Mouse (Mus musculus) midbrain, embryonic 16.5 days (tissue): ENCODE data around the gene Gm20388. TPM values are rescaled to one million over a fixed set of nuclear protein-coding genes. Genes with fewer than 3 reads are reported as not detected.

Experiments used
- ATAC-seq: fragments of 200-750 bp; cut with Nextera tagmentation; 2 replicates; pipeline ENCODE4 v1.8.0; 2017; ENCODE audit warnings: moderate TSS enrichment
- H3K27ac ChIP-seq: fragments of 300-500 bp; sonication (generic); 2 replicates; pipeline ENCODE4 v1.5.1; 2014; ENCODE audit warnings: mild to moderate bottlenecking, low read length, mixed read lengths
- H3K27me3 ChIP-seq: fragments of 300-500 bp; sonication (generic); 2 replicates; pipeline ENCODE4 v1.6.1; 2014; ENCODE audit warnings: low read depth, low read length, mixed read lengths; ENCODE audit not compliant: control insufficient read depth, insufficient read depth
- H3K36me3 ChIP-seq: fragments of 300-500 bp; sonication (generic); 2 replicates; pipeline ENCODE4 v1.6.1; 2014; ENCODE audit warnings: mild to moderate bottlenecking, low read length, moderate library complexity, mixed read lengths; ENCODE audit not compliant: control insufficient read depth, insufficient read depth
- H3K4me1 ChIP-seq: fragments of 300-500 bp; sonication (generic); 2 replicates; pipeline ENCODE4 v1.6.1; 2014; ENCODE audit warnings: mild to moderate bottlenecking, low read length, mixed read lengths; ENCODE audit not compliant: control insufficient read depth, insufficient read depth
- H3K4me2 ChIP-seq: fragments of 300-500 bp; sonication (generic); 2 replicates; pipeline ENCODE4 v1.6.1; 2014; ENCODE audit warnings: mild to moderate bottlenecking, low read length, mixed read lengths
- H3K4me3 ChIP-seq: fragments of 300-500 bp; sonication (generic); 2 replicates; pipeline ENCODE4 v1.5.1; 2014; ENCODE audit warnings: low read depth, mild to moderate bottlenecking, low read length, moderate library complexity, mixed read lengths
- H3K9ac ChIP-seq: fragments of 300-500 bp; sonication (generic); 2 replicates; pipeline ENCODE4 v1.6.1; 2014; ENCODE audit warnings: low read depth, low read length, mixed read lengths
- H3K9me3 ChIP-seq: fragments of 300-500 bp; sonication (generic); replicated peaks from 2 replicates; pipeline ENCODE4 v1.6.1; 2014; ENCODE audit warnings: mild to moderate bottlenecking, low read length, mixed read lengths; ENCODE audit not compliant: control insufficient read depth, poor library complexity, severe bottlenecking
- WGBS: fragments of 180-500 bp; shearing (Covaris S2); extraction: QIAGEN DNeasy Blood & Tissue Kit; methylation state at CpG from one replicate; pipeline ENCODE4 v1.1.7; 2014; 5-methylcytosine and 5-hydroxymethylcytosine counted together
- polyA plus RNA-seq: library from polyadenylated mRNA; unstranded; fragments of >200 nt; fragmentation: Nextera tagmentation; extraction: Ambion mirVana; gene quantifications from 2 replicates; pipeline ENCODE4 v1.2.1, GENCODE M21; 2015

Gm20388 gene
- polyA plus RNA-seq, 1 experiment from 2014 or later: 7.5 TPM

GRCm38 (mm10) chr8:120249800-120250336 lies 339.2 kb downstream of the Gm20388 start:
- Histone ChIP-seq H3K27me3 (no peaks in the 10 kb centered on the region), H3K36me3 (no peaks in the 10 kb centered on the region), H3K9ac (no peak overlapping the region), H3K9me3 (no peaks in the 10 kb centered on the region), H3K4me1 (peaks cover 12% of the 10 kb centered on the region), H3K4me2 (no peak overlapping the region), H3K4me3 (no peak overlapping the region), H3K27ac (no peak overlapping the region)
- 77% methylated on average over 8 of the region's 9 CpGs for WGBS
- no peak for ATAC-seq

GRCm38 (mm10) chr8:120250750-120251410 lies 340.2 kb downstream of the Gm20388 start:
- Histone ChIP-seq H3K27ac (peak overlapping the region; percentile 84), H3K9ac (peak overlapping the region; percentile 49), H3K27me3 (no peaks in the 10 kb centered on the region), H3K4me1 (peaks cover 12% of the 10 kb centered on the region), H3K9me3 (no peaks in the 10 kb centered on the region), H3K4me2 (peak overlapping the region; percentile 33; the same call in 1 of the 2 replicates), H3K4me3 (no peak overlapping the region), H3K36me3 (no peaks in the 10 kb centered on the region)
- peak; percentile 49; the same call in 1 of the 2 replicates for ATAC-seq
- WGBS: 53% methylated on average over 16 of the region's 16 CpGs

- Histone ChIP-seq H3K4me3 (no peak overlapping the region), H3K4me2 (peak overlapping the region; percentile 33; the same call in 1 of the 2 replicates), H3K9me3 (no peaks in the 10 kb centered on the region), H3K27ac (peak overlapping the region; percentile 84), H3K4me1 (peaks cover 12% of the 10 kb centered on the region), H3K36me3 (no peaks in the 10 kb centered on the region), H3K9ac (peak overlapping the region; percentile 49), H3K27me3 (no peaks in the 10 kb centered on the region)
- ATAC-seq: no peak
- 71% methylated on average over 9 of the region's 9 CpGs for WGBS
These were observed 340.9 kb downstream of the Gm20388 start for GRCm38 (mm10) chr8:120251411-120252035.

GRCm38 (mm10) chr8:120253626-120254025 lies 343.0 kb downstream of the Gm20388 start:
- 78% methylated on average over 8 of the region's 8 CpGs for WGBS
- no peak for ATAC-seq
- no peak overlapping the region for H3K27ac ChIP-seq
- no peaks in the 10 kb centered on the region for H3K9me3 ChIP-seq
- H3K4me3 ChIP-seq: no peak overlapping the region
- H3K9ac ChIP-seq: no peak overlapping the region
- H3K4me1 ChIP-seq: peaks cover 12% of the 10 kb centered on the region
- H3K27me3 ChIP-seq: no peaks in the 10 kb centered on the region
- no peak overlapping the region for H3K4me2 ChIP-seq
- H3K36me3 ChIP-seq: no peaks in the 10 kb centered on the region

- Histone ChIP-seq H3K4me1 (peaks cover 11% of the 10 kb centered on the region), H3K27ac (no peak overlapping the region), H3K9ac (no peak overlapping the region), H3K27me3 (no peaks in the 10 kb centered on the region), H3K4me3 (no peak overlapping the region), H3K36me3 (no peaks in the 10 kb centered on the region), H3K4me2 (no peak overlapping the region), H3K9me3 (no peaks in the 10 kb centered on the region)
- 89% methylated on average over 6 of the region's 6 CpGs for WGBS
- ATAC-seq: no peak
These were observed 344.9 kb downstream of the Gm20388 start for GRCm38 (mm10) chr8:120255406-120255987.

GRCm38 (mm10) chr8:120256958-120257357 lies 346.3 kb downstream of the Gm20388 start:
- Histone ChIP-seq H3K4me2 (no peak overlapping the region), H3K27ac (no peak overlapping the region), H3K9me3 (no peaks in the 10 kb centered on the region), H3K27me3 (no peaks in the 10 kb centered on the region), H3K9ac (no peak overlapping the region), H3K36me3 (no peaks in the 10 kb centered on the region), H3K4me1 (peaks cover 11% of the 10 kb centered on the region), H3K4me3 (no peak overlapping the region)
- no peak for ATAC-seq
- 60% methylated on average over 6 of the region's 6 CpGs for WGBS

GRCm38 (mm10) chr8:120259206-120259605 lies 348.6 kb downstream of the Gm20388 start:
- ATAC-seq: no peak
- peaks cover 11% of the 10 kb centered on the region for H3K4me1 ChIP-seq
- H3K27ac ChIP-seq: no peak overlapping the region
- H3K27me3 ChIP-seq: peaks cover 3% of the 10 kb centered on the region; the same call in 1 of the 2 replicates
- H3K9ac ChIP-seq: no peak overlapping the region
- H3K36me3 ChIP-seq: no peaks in the 10 kb centered on the region
- H3K4me3 ChIP-seq: no peak overlapping the region
- H3K4me2 ChIP-seq: no peak overlapping the region
- 90% methylated on average over 13 of the region's 13 CpGs for WGBS
- H3K9me3 ChIP-seq: no peaks in the 10 kb centered on the region

- no peak overlapping the region for H3K27ac ChIP-seq
- WGBS: 82% methylated on average over 5 of the region's 5 CpGs
- ATAC-seq: no peak
- no peak overlapping the region for H3K4me2 ChIP-seq
- H3K9me3 ChIP-seq: no peaks in the 10 kb centered on the region
- peaks cover 3% of the 10 kb centered on the region; the same call in 1 of the 2 replicates for H3K27me3 ChIP-seq
- no peaks in the 10 kb centered on the region for H3K36me3 ChIP-seq
- H3K9ac ChIP-seq: no peak overlapping the region
- peaks cover 22% of the 10 kb centered on the region for H3K4me1 ChIP-seq
- no peak overlapping the region for H3K4me3 ChIP-seq
These were observed 350.0 kb downstream of the Gm20388 start for GRCm38 (mm10) chr8:120260677-120261076.
